Mouse (Mus musculus): ENCODE measurements at regions not wholly inside any gene's neighbourhood (a gene's known extent, or its start where the extent isn't known, plus 50 kb on each side); places are given as distances from the start of the nearest gene placed in this dataset.

DNA sequence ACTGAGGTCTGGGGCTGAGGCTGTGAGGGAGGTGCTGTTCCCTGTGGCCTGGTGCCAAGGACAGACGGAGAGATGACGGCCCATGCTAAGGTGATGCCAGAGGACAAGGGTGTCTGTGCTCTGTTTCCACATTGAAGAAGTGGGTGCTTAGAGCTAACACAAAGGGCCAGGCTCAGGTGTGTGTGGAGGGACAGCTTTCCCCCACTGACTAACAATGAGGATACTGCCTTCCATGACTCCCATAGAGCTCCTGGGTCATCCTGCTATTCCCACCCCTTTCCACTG is 170.9 kb downstream of the Emx2 start:
- TF ChIP-seq CTCF (IDR thresholded peaks at IDR 0.05; ENCODE audit: low read depth) (no peak), EP300 (IDR thresholded peaks at IDR 0.05; ENCODE audit: low read depth) (no peak)

All from liver, postnatal 0 days (tissue).